Mouse (Mus musculus) hindbrain, postnatal 0 days (tissue): ENCODE data around the gene Ddc. TPM values are rescaled to one million over a fixed set of nuclear protein-coding genes. Genes with fewer than 3 reads are reported as not detected.
A peak's percentile ranks its signal among the peaks of the same experiment; 100 is the strongest.

Source experiments
- ATAC-seq: fragments of 200-750 bp; cut with Nextera tagmentation; 2 replicates; pipeline ENCODE4 v1.8.0; 2017; ENCODE audit warnings: mild to moderate bottlenecking, moderate TSS enrichment, moderate library complexity
- DNase-seq: peaks from one replicate; pipeline ENCODE4 v3.0.0-alpha.2; 2015; ENCODE audit warnings: low spot score
- H3K27ac ChIP-seq: fragments of 300-500 bp; sonication (generic); 2 replicates; pipeline ENCODE4 v1.5.1; 2014; ENCODE audit warnings: mild to moderate bottlenecking
- H3K27me3 ChIP-seq: fragments of 300-500 bp; sonication (generic); 2 replicates; pipeline ENCODE4 v1.6.1; 2014; ENCODE audit warnings: low read length, mixed read lengths; ENCODE audit not compliant: insufficient read depth
- H3K36me3 ChIP-seq: fragments of 300-500 bp; sonication (generic); 2 replicates; pipeline ENCODE4 v1.6.1; 2014; ENCODE audit warnings: low read length, mixed read lengths; ENCODE audit not compliant: insufficient read depth
- H3K4me1 ChIP-seq: fragments of 300-500 bp; sonication (generic); 2 replicates; pipeline ENCODE4 v1.6.1; 2014; ENCODE audit warnings: antibody characterized with exemption, low read length, mixed read lengths; ENCODE audit not compliant: insufficient read depth
- H3K4me2 ChIP-seq: fragments of 300-500 bp; sonication (generic); 2 replicates; pipeline ENCODE4 v1.6.1; 2014; ENCODE audit warnings: low read depth, mild to moderate bottlenecking, low read length, moderate library complexity, mixed read lengths
- H3K4me3 ChIP-seq: fragments of 300-500 bp; sonication (generic); 2 replicates; pipeline ENCODE4 v1.5.1; 2014; ENCODE audit warnings: low read length
- H3K9ac ChIP-seq: fragments of 300-500 bp; sonication (generic); replicated peaks from 2 replicates; pipeline ENCODE4 v1.6.1; 2014; ENCODE audit warnings: mild to moderate bottlenecking, low read length, moderate library complexity, mixed read lengths
- H3K9me3 ChIP-seq: fragments of 300-500 bp; sonication (generic); 2 replicates; pipeline ENCODE4 v1.6.1; 2016; ENCODE audit warnings: low read length, mixed read lengths
- CTCF ChIP-seq: IDR thresholded peaks from 2 replicates; pipeline ENCODE4 v1.5.1; 2016; ENCODE audit warnings: antibody characterized with exemption, control low read depth, low read depth
- WGBS: fragments of 180-500 bp; shearing (Covaris S2); extraction: QIAGEN DNeasy Blood & Tissue Kit; methylation state at CpG from one replicate; pipeline ENCODE4 v1.1.7; 2014; 5-methylcytosine and 5-hydroxymethylcytosine counted together
- polyA plus RNA-seq: library from polyadenylated mRNA; unstranded; fragments of >200 nt; fragmentation: Nextera tagmentation; extraction: Ambion mirVana; gene quantifications from 2 replicates; pipeline ENCODE4 v1.2.1, GENCODE M21; 2015
- total RNA-seq: library from RNA; depleted of rRNA; stranded (reverse); fragments of >200 nt; gene quantifications from 2 replicates; pipeline ENCODE4 v1.2.3, GENCODE M21; 2014

Ddc gene
- total and polyA plus RNA-seq, 2 experiments from 2014 or later, result 13.7 to 15.4 TPM

DNA sequence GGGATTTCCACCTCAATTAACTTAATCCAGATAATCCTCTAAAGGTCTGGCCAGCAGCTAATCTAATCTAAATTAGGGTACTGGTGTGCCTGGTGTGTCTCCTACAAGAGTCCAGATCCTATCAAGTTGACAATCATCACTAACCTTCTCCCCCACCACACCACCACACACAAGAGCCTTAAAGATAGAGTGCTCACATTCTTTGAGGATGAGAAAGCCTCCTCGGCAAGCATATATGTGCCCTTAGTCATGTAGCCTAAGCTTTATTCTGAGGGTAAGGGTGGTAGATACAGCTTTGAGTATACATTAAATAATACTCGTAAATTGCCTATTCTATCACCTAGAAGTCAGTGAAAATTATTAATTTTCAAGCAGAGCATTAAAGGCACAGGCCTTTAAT, 57.2 kb downstream of the Ddc start:
- H3K27me3 ChIP-seq, result no peaks in the 10 kb centered on the region
- no peak overlapping the region for H3K9ac ChIP-seq
- WGBS, result 84% methylated on average over 2 of the region's 2 CpGs
- TF ChIP-seq CTCF, result no peak
- H3K4me1 ChIP-seq, result no peaks in the 10 kb centered on the region
- H3K4me3 ChIP-seq, result no peak overlapping the region
- ATAC-seq (no peak), DNase-seq (no peak)
- H3K4me2 ChIP-seq, result no peak overlapping the region
- no peaks in the 10 kb centered on the region for H3K9me3 ChIP-seq
- H3K36me3 ChIP-seq, result no peaks in the 10 kb centered on the region
- no peak overlapping the region for H3K27ac ChIP-seq

GRCm38 (mm10) chr11:11839874-11840273, 58.1 kb downstream of the Ddc start:
- Histone ChIP-seq H3K27ac (no peak overlapping the region), H3K4me2 (no peak overlapping the region), H3K27me3 (no peaks in the 10 kb centered on the region), H3K9ac (no peak overlapping the region), H3K9me3 (no peaks in the 10 kb centered on the region), H3K4me1 (no peaks in the 10 kb centered on the region), H3K36me3 (no peaks in the 10 kb centered on the region), H3K4me3 (no peak overlapping the region)
- DNase-seq, result no peak
- TF ChIP-seq CTCF, result no peak
- ATAC-seq, result no peak
- WGBS, result 95% methylated on average over 7 of the region's 7 CpGs

DNA sequence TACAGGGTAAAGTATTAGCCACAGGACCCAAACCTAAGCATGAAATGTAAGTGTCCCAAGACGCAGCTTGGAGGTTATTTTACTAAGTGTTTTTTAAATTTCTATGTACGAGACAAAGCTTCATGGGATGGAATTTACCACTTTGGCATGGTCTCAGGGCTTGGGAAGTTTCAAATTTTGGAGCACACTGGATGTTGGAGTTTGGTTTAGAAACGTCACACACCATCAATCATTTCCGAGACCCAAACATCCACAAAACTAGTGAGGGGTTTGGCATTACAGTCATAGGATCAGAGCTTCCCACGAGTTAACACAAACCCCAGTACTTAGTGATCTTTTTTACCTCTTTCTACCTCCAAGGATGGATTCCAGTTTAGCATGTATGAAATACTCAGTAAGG, 60.6 kb downstream of the Ddc start:
- H3K27me3 ChIP-seq, result no peaks in the 10 kb centered on the region
- TF ChIP-seq CTCF, result no peak
- no peak overlapping the region for H3K4me3 ChIP-seq
- H3K9me3 ChIP-seq, result no peaks in the 10 kb centered on the region
- no peak for ATAC-seq
- no peaks in the 10 kb centered on the region for H3K4me1 ChIP-seq
- H3K27ac ChIP-seq, result no peak overlapping the region
- H3K4me2 ChIP-seq, result no peak overlapping the region
- DNase-seq, result no peak
- H3K36me3 ChIP-seq, result no peaks in the 10 kb centered on the region
- WGBS, result 90% methylated on average over 5 of the region's 5 CpGs
- no peak overlapping the region for H3K9ac ChIP-seq

GRCm38 (mm10) chr11:11836713-11837370, 61.1 kb downstream of the Ddc start:
- DNase-seq, result no peak
- H3K4me3 ChIP-seq, result no peak overlapping the region
- no peaks in the 10 kb centered on the region for H3K27me3 ChIP-seq
- no peaks in the 10 kb centered on the region for H3K36me3 ChIP-seq
- 53% methylated on average over 18 of the region's 18 CpGs for WGBS
- no peaks in the 10 kb centered on the region for H3K9me3 ChIP-seq
- no peak overlapping the region for H3K9ac ChIP-seq
- H3K4me2 ChIP-seq, result peak overlapping the region; percentile 19; the same call in 1 of the 2 replicates
- H3K27ac ChIP-seq, result no peak overlapping the region
- no peaks in the 10 kb centered on the region for H3K4me1 ChIP-seq
- ATAC-seq, result 0 out of 2 replicates have a peak, but pooled peaks have one; percentile 29
- TF ChIP-seq CTCF, result no peak

- TF ChIP-seq CTCF, result no peak
- H3K27me3 ChIP-seq, result no peaks in the 10 kb centered on the region
- WGBS, result 60% methylated on average over 8 of the region's 8 CpGs
- H3K9ac ChIP-seq, result no peak overlapping the region
- H3K9me3 ChIP-seq, result no peaks in the 10 kb centered on the region
- H3K27ac ChIP-seq, result no peak overlapping the region
- DNase-seq (no peak), ATAC-seq (no peak)
- H3K4me1 ChIP-seq, result no peaks in the 10 kb centered on the region
- no peaks in the 10 kb centered on the region for H3K36me3 ChIP-seq
- no peak overlapping the region for H3K4me3 ChIP-seq
- no peak overlapping the region for H3K4me2 ChIP-seq
Observed at GRCm38 (mm10) chr11:11836262-11836661, 61.7 kb downstream of the Ddc start.

- ATAC-seq (no peak), DNase-seq (no peak)
- 86% methylated on average over 4 of the region's 4 CpGs for WGBS
- TF ChIP-seq CTCF, result no peak
- Histone ChIP-seq H3K9ac (no peak overlapping the region), H3K4me2 (no peak overlapping the region), H3K4me3 (no peak overlapping the region), H3K36me3 (no peaks in the 10 kb centered on the region), H3K27me3 (no peaks in the 10 kb centered on the region), H3K27ac (no peak overlapping the region), H3K9me3 (no peaks in the 10 kb centered on the region), H3K4me1 (no peaks in the 10 kb centered on the region)
Observed at GRCm38 (mm10) chr11:11835791-11836190, 62.2 kb downstream of the Ddc start.

DNA sequence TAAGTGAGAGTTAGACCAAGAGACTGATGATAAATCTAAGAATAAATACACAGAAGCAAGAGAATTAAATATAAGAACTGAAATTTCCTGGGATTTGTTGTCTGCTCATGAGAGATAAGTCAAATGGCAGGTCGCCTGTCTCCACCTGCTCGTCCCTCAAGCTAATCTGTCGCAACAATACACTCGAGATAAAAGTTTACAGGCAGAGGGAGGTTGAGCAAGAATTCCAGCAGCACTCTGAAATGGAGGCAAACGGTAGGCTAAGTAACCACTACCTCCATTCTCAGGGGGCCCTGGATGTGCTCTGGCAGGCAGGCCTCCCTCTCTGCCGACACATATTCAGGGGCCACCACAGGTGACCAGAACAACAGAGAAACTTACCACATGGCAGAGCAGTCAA, 62.6 kb downstream of the Ddc start:
- H3K4me2 ChIP-seq, result no peak overlapping the region
- no peaks in the 10 kb centered on the region for H3K9me3 ChIP-seq
- H3K36me3 ChIP-seq, result no peaks in the 10 kb centered on the region
- no peak for DNase-seq
- ATAC-seq, result no peak
- no peak for TF ChIP-seq CTCF
- 65% methylated on average over 6 of the region's 6 CpGs for WGBS
- no peaks in the 10 kb centered on the region for H3K27me3 ChIP-seq
- H3K4me1 ChIP-seq, result no peaks in the 10 kb centered on the region
- H3K4me3 ChIP-seq, result no peak overlapping the region
- no peak overlapping the region for H3K27ac ChIP-seq
- no peak overlapping the region for H3K9ac ChIP-seq
